Mouse (Mus musculus) bone marrow, adult 2 months (tissue): Measurements from ENCODE around the gene Gys1. TPM values are rescaled to one million over a fixed set of nuclear protein-coding genes. Genes with fewer than 3 reads are reported as not detected.
A peak's percentile ranks its signal among the peaks of the same experiment; 100 is the strongest.

Source experiments
- H3K27ac ChIP-seq: fragments of 200-500 bp; 2 replicates; pipeline ENCODE4 v1.5.1; 2012; ENCODE audit warnings: low read depth, mild to moderate bottlenecking, control low read depth, inconsistent platforms, low read length; ENCODE audit not compliant: control insufficient read depth, poor library complexity, insufficient read depth
- H3K4me1 ChIP-seq: fragments of 200-500 bp; 2 replicates; pipeline ENCODE4 v1.6.1; 2011; ENCODE audit warnings: low read length; ENCODE audit not compliant: control insufficient read depth, insufficient read depth
- H3K4me3 ChIP-seq: fragments of 200-500 bp; replicated peaks from 2 replicates; pipeline ENCODE3; 2011; ENCODE audit warnings: mild to moderate bottlenecking, low read depth, low read length, control low read depth; ENCODE audit not compliant: control insufficient read depth
- CTCF ChIP-seq: fragments of 200-500 bp; IDR thresholded peaks from 2 replicates; pipeline ENCODE4 v1.5.1; 2011; ENCODE audit warnings: low read length, control low read depth; ENCODE audit not compliant: control insufficient read depth, insufficient read depth
- POLR2A ChIP-seq: fragments of 200-500 bp; IDR thresholded peaks from 2 replicates; pipeline ENCODE4 v1.6.1; 2011; ENCODE audit warnings: low read depth, mild to moderate bottlenecking, control low read depth, low read length, borderline replicate concordance; ENCODE audit not compliant: control insufficient read depth
- WGBS: fragments of 180-500 bp; shearing (Covaris S2); methylation state at CpG from one replicate; pipeline ENCODE4 v1.1.7; 2018; 5-methylcytosine and 5-hydroxymethylcytosine counted together
- polyA plus RNA-seq: library from polyadenylated mRNA; stranded (reverse); fragments of >200 nt; gene quantifications from 2 replicates; pipeline ENCODE4 v1.2.4, GENCODE M21; 2011; ENCODE audit warnings: low replicate concordance; ENCODE audit not compliant: missing spikeins, insufficient read depth, insufficient read length

Gene Gys1
- polyA plus RNA-seq, 1 experiment, result 17.4 TPM

DNA sequence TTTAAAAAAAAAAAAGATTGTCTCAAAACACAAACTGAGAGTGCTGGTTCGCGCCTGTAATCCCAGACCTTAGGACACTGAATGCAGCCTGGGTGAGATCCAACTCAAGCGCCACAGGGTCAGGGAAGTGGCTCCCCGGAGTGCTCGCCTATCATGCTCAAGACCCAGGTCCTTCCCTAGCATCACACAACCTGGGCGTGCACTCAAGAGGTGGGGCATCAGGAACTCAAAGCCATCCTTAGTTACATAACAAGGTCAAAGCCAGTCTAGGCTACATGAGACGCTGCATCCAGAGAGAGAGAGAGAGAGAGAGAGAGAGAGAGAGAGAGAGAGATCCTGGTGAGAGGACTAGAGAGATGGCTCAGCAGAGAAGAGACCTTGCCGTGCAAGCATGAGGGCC lies 8.1 kb upstream of the Gys1 start:
- H3K4me3 ChIP-seq, result no peak overlapping the region
- TF ChIP-seq CTCF (no peak), POLR2A (no peak)

DNA sequence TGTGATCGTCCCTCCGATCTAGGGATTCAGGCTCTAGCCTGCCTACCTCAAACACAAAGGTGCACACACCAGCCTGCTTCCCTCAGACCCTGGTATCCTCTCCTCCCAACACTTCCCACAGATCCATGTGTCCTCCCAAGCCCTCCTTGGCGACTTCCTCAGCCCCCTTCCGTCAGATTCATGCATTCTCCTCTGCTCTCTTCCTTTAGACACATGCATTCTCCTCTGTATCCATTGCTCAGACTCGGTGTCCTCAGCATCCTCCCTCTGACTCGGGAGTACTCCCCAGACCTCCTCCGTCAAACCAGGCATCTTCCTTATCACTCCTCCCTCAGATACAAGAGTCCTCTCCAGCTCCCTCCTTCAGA lies 825 bp upstream of the Gys1 start:
- WGBS, result 2% methylated on average over 7 of the region's 7 CpGs
- Histone ChIP-seq H3K27ac (peak overlapping the region; percentile 45), H3K4me1 (peaks cover 8% of the 10 kb centered on the region; the same call in 1 of the 2 replicates), H3K4me3 (peak overlapping the region; percentile 73)
- TF ChIP-seq CTCF, result no peak
- no peak for TF ChIP-seq POLR2A

More for the DNA sequence above, 8.1 kb upstream of the Gys1 start:
- H3K27ac ChIP-seq, result no peak overlapping the region
- WGBS, result 88% methylated on average over 8 of the region's 8 CpGs
- no peaks in the 10 kb centered on the region for H3K4me1 ChIP-seq

DNA sequence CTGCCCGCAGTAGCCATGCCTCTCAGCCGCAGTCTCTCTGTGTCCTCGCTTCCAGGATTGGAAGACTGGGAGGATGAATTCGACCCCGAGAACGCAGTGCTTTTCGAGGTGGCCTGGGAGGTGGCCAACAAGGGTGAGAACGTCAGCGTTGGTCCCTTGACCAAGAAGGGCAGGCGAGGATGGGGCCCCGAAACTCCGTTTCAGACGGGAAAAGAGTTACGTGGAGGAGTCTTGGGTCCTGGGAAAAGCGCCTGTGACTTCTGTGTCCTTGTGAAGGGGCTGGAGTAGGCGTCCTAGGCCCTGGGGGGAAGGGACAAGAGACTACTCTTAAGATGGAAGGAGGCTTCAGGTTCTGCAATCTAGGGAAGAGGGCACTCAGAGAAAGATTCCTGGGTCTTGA lies 394 bp downstream of the Gys1 start:
- TF ChIP-seq POLR2A (no peak), CTCF (no peak)
- 3% methylated on average over 16 of the region's 16 CpGs for WGBS
- Histone ChIP-seq H3K4me3 (peak overlapping the region; percentile 83), H3K4me1 (peaks cover 8% of the 10 kb centered on the region; the same call in 1 of the 2 replicates), H3K27ac (peak overlapping the region; percentile 81)

- TF ChIP-seq CTCF (no peak), POLR2A (no peak)
- WGBS, result 91% methylated on average over 5 of the region's 5 CpGs
- H3K4me1 ChIP-seq, result peaks cover 8% of the 10 kb centered on the region; the same call in 1 of the 2 replicates
- H3K27ac ChIP-seq, result no peak overlapping the region
- no peak overlapping the region for H3K4me3 ChIP-seq
Observed at GRCm38 (mm10) chr7:45436444-45436843, 1.8 kb downstream of the Gys1 start.

- 79% methylated on average over 6 of the region's 6 CpGs for whole genome bisulfite sequencing
- no peak overlapping the region for H3K27ac ChIP-seq
- TF ChIP-seq CTCF (no peak), POLR2A (no peak)
- peaks cover 8% of the 10 kb centered on the region; the same call in 1 of the 2 replicates for H3K4me1 ChIP-seq
- no peak overlapping the region for H3K4me3 ChIP-seq
Observed at GRCm38 (mm10) chr7:45437046-45437445, 2.4 kb downstream of the Gys1 start.

DNA sequence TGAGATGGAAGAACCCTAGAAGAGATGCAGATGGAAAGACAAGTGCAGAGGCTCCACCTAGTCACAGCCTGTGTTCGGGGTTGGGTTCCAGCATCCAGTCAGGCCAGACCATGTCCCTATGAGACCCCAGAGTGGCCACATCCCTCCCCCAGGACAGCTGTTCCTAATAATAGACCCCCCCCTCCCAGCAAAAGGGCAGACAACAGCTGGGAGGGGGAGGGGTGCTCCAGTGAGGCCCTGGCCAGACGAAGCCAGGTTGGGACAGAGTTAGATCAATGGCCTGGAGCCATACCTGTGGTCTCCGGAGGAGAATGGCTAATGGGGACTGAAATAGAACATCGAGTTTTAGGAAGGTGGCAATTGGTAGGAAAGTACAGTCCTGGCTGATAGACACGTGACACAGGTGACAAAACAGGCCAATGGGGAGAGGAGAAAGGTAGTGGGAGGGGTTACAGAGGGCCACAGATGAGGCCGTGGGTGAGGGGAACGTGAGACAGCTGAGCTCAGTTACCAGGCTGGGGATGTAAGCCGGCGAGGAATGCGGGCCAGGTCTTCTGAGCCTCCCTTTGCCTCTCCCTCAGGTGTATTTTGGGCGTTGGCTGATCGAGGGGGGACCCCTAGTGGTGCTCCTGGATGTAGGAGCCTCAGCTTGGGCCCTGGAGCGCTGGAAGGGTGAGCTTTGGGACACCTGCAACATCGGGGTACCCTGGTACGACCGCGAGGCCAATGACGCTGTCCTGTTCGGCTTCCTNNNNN lies 3.1 kb downstream of the Gys1 start, which contains the start of gene Ruvbl2:
Gene Ruvbl2, minus strand, starts transcription at position 576 of the 756 bp plus-strand sequence.
- peaks cover 8% of the 10 kb centered on the region; the same call in 1 of the 2 replicates for H3K4me1 ChIP-seq
- H3K4me3 ChIP-seq, result no peak within 1 kb of the TSS
- TF ChIP-seq POLR2A (0 out of 2 replicates have a peak, but pooled peaks have one; percentile 12), CTCF (no peak)
- WGBS, result 70% methylated on average over 19 of the region's 19 CpGs
- H3K27ac ChIP-seq, result no peak within 1 kb of the TSS; the same call in 1 of the 2 replicates

GRCm38 (mm10) chr7:45443526-45444420 lies 9.1 kb downstream of the Gys1 start:
- Histone ChIP-seq H3K27ac (no peak overlapping the region), H3K4me3 (no peak overlapping the region), H3K4me1 (no peaks in the 10 kb centered on the region)
- 81% methylated on average over 22 of the region's 22 CpGs for WGBS
- no peak for TF ChIP-seq POLR2A
- no peak for TF ChIP-seq CTCF

GRCm38 (mm10) chr7:45446589-45446988 lies 11.9 kb downstream of the Gys1 start:
- Histone ChIP-seq H3K27ac (no peak overlapping the region), H3K4me1 (no peaks in the 10 kb centered on the region), H3K4me3 (no peak overlapping the region)
- TF ChIP-seq POLR2A (no peak), CTCF (no peak)
